Mouse (Mus musculus): ENCODE data around the gene Gipc3. TPM values are rescaled to one million over a fixed set of nuclear protein-coding genes. Genes with fewer than 3 reads are reported as not detected.

Gene Gipc3
- total RNA-seq, 2 experiments from 2014 or later: 0.12 to 0.28 TPM

GRCm38 (mm10) chr10:81304597-81305238, 38.3 kb downstream of the Gipc3 start:
- intact Hi-C loops (cut with DNase I): no loop called here
- DNase-seq: peak; percentile 65

GRCm38 (mm10) chr10:81303761-81304160, 39.3 kb downstream of the Gipc3 start:
- DNase-seq: no peak
- intact Hi-C loops (cut with DNase I): no loop called here

GRCm38 (mm10) chr10:81303258-81303657, 39.8 kb downstream of the Gipc3 start:
- DNase-seq: no peak

GRCm38 (mm10) chr10:81302781-81303218, 40.3 kb downstream of the Gipc3 start:
- DNase-seq: no peak
- intact Hi-C loops (cut with DNase I): no loop called here

More at GRCm38 (mm10) chr10:81303258-81303657, 39.8 kb downstream of the Gipc3 start:
- intact Hi-C loops (cut with DNase I): no loop called here

- intact Hi-C loops (cut with DNase I): no loop called here
- DNase-seq: no peak
Observed at GRCm38 (mm10) chr10:81302288-81302687, 40.8 kb downstream of the Gipc3 start.

- DNase-seq: no peak
- intact Hi-C loops (cut with DNase I): no loop called here
Observed at GRCm38 (mm10) chr10:81301321-81301720, 41.7 kb downstream of the Gipc3 start.

GRCm38 (mm10) chr10:81300352-81300907, 42.6 kb downstream of the Gipc3 start:
- intact Hi-C loops (cut with DNase I): no loop called here
- no peak for DNase-seq

- intact Hi-C loops (cut with DNase I): no loop called here
- no peak for DNase-seq
Observed at GRCm38 (mm10) chr10:81299585-81300351, 43.3 kb downstream of the Gipc3 start.

- no peak for DNase-seq
- intact Hi-C loops (cut with DNase I): no loop called here
Observed at GRCm38 (mm10) chr10:81298369-81299100, 44.5 kb downstream of the Gipc3 start.

GRCm38 (mm10) chr10:81297845-81298244, 45.2 kb downstream of the Gipc3 start:
- intact Hi-C loops (cut with DNase I): no loop called here
- no peak for DNase-seq

GRCm38 (mm10) chr10:81297246-81297645, 45.8 kb downstream of the Gipc3 start:
- no peak for DNase-seq
- intact Hi-C loops (cut with DNase I): no loop called here

- intact Hi-C loops (cut with DNase I): no loop called here
- no peak for DNase-seq
Observed at GRCm38 (mm10) chr10:81295185-81295584, 47.9 kb downstream of the Gipc3 start.

- no peak for DNase-seq
- intact Hi-C loops (cut with DNase I): no loop called here
Observed at GRCm38 (mm10) chr10:81294442-81294841, 48.6 kb downstream of the Gipc3 start.

- DNase-seq: no peak
- intact Hi-C loops (cut with DNase I): loop anchor here (2.0 kb wide), 1 partner anchor 25 kb away; no protein-coding TSS in a partner anchor
Observed at GRCm38 (mm10) chr10:81293334-81294030, 49.6 kb downstream of the Gipc3 start.

- intact Hi-C loops (cut with DNase I): loop anchor here (2.0 kb wide), 1 partner anchor 26 kb away; no protein-coding TSS in a partner anchor
- DNase-seq: peak; percentile 100
Observed at GRCm38 (mm10) chr10:81292554-81293333, 50.3 kb downstream of the Gipc3 start, which contains the start of gene Pip5k1c. Gene Pip5k1c, plus strand, starts transcription at chr10:81292963.

- DNase-seq: no peak
Observed at GRCm38 (mm10) chr10:81291511-81292104, 51.5 kb downstream of the Gipc3 start, which contains the start of gene Tjp3. Gene Tjp3, minus strand, starts transcription at chr10:81291581.

GRCm38 (mm10) chr10:81290698-81291460, 52.2 kb downstream of the Gipc3 start:
- no peak for DNase-seq
- intact Hi-C loops (cut with DNase I): no loop called here

More at GRCm38 (mm10) chr10:81291511-81292104, 51.5 kb downstream of the Gipc3 start, which contains the start of gene Tjp3:
- intact Hi-C loops (cut with DNase I): loop anchor here (2.0 kb wide), 1 partner anchor 27 kb away; no protein-coding TSS in a partner anchor

- DNase-seq: no peak
- intact Hi-C loops (cut with DNase I): loop anchor here (5.0 to 10.0 kb wide), 2 partner anchors 62 to 165 kb away; partner anchors contain the start of genes Hmg20b and Nfic
Observed at GRCm38 (mm10) chr10:81289811-81290210, 53.3 kb downstream of the Gipc3 start.
